Mouse (Mus musculus) heart, adult 2 months (tissue): ENCODE measurements around the gene Smc1a.

Experiments used
- CTCF ChIP-seq: fragments of 200-600 bp; IDR thresholded peaks from 2 replicates; pipeline ENCODE4 v1.8.1; 2022; ENCODE audit warnings: antibody characterized with exemption, mild to moderate bottlenecking, moderate library complexity
- EP300 ChIP-seq: fragments of 200-500 bp; IDR thresholded peaks from 2 replicates; pipeline ENCODE4 v1.6.1; 2011; ENCODE audit warnings: low read depth, low read length, control low read depth; ENCODE audit not compliant: insufficient read depth
- POLR2A ChIP-seq: fragments of 200-500 bp; IDR thresholded peaks from 2 replicates; pipeline ENCODE4 v1.6.1; 2011; ENCODE audit warnings: mild to moderate bottlenecking, low read depth, low read length, control low read depth; ENCODE audit not compliant: insufficient read depth

DNA sequence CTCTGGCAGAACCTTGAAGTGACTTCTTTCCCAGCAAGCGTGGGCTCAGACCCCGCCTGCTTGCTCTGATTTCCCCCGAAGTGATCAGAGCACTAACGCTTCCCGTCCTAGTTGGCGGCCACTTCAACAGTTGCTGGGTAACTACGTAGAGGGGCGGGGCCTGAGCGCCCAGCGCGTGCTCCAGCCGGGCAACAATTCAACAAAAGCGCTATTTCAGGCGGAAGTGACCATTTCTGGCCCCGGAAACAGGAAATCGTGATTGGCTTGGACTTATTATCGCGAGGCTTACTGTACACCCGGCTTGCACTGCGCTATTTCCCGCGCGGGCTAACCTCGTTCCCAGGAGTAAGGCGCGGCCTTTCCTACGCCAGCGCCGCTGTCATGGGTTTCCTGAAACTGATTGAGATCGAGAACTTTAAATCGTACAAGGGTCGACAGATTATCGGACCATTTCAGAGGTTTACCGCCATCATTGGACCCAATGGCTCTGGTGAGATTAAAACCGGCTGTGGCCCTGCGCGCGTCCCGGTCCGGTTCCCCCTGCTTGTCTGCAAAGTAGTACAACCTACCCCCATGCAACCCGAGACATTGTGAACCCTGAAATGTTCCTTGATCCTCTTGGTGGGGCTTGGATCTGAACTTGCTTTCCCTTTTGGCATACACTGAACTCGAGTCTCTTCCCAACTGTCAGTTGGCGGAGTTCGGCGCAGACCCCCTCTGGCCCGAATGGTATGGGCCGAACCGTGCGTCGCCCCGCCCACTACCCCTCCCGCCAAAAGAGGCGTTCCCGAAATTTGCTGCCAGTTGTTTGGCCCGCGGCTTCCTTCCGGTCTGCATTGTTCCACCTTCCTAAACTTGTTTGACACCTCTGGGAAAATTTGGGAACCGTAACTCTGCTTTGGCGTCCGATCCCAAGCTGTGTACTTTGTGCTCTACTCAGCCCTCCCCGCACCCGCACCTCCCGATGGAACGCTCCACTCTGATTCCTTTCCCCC is at the start of gene Smc1a, which contains the start of gene Ribc1:
- TF ChIP-seq CTCF (no peak), POLR2A (peak; percentile 66), EP300 (peak; percentile 76)
